Mouse (Mus musculus): Measurements from ENCODE around the gene Mtnr1b. TPM values are rescaled to one million over a fixed set of nuclear protein-coding genes. Genes with fewer than 3 reads are reported as not detected.
"Not testable (repeated sequence)": the region's sequence is repeated elsewhere in the genome, so short reads cannot be mapped to it uniquely, and the experiment has no call there.

The Mtnr1b gene
- polyA plus RNA-seq, 1 experiment from 2014 or later, result not detected

DNA sequence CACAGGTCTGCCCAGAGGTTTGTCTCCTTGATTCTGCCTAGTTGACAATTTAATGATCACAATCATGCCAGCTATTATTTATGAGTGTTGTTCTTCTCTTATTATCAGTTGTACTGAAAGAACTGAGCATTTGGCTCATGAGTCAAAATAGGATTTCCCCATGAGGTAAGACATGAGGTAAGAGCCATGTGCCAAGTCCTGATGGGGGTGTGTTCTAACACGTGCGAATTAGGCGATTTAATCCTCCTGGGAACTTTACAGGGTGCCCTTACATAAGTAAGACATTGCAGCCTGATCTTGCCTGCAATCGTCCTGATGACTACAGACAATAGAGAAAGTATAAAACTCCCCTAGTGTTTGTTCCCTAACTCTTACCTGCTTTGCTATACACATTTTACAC, 4.9 kb downstream of the Mtnr1b start:
- 66% methylated on average over 4 of the region's 4 CpGs for WGBS
- Histone ChIP-seq H3K4me3 (ENCODE audit: low read depth, low read length) (no peak overlapping the region), H3K27me3 (replicated peaks; ENCODE audit: control insufficient read depth, insufficient read depth, low read length) (no peaks in the 10 kb centered on the region), H3K4me1 (replicated peaks; ENCODE audit: control insufficient read depth, insufficient read depth, low read length) (no peaks in the 10 kb centered on the region), H3K27ac (ENCODE audit: low read depth, low read length) (no peak overlapping the region), H3K4me2 (replicated peaks; ENCODE audit: low read depth) (no peak overlapping the region), H3K9me3 (ENCODE audit: control insufficient read depth) (no peaks in the 10 kb centered on the region), H3K36me3 (ENCODE audit: control insufficient read depth, insufficient read depth) (no peaks in the 10 kb centered on the region), H3K9ac (ENCODE audit: low read depth, low read length) (no peak overlapping the region)
- ATAC-seq, result no peak
- no peak for TF ChIP-seq CTCF (IDR thresholded peaks at IDR 0.05; ENCODE audit: low read depth)

DNA sequence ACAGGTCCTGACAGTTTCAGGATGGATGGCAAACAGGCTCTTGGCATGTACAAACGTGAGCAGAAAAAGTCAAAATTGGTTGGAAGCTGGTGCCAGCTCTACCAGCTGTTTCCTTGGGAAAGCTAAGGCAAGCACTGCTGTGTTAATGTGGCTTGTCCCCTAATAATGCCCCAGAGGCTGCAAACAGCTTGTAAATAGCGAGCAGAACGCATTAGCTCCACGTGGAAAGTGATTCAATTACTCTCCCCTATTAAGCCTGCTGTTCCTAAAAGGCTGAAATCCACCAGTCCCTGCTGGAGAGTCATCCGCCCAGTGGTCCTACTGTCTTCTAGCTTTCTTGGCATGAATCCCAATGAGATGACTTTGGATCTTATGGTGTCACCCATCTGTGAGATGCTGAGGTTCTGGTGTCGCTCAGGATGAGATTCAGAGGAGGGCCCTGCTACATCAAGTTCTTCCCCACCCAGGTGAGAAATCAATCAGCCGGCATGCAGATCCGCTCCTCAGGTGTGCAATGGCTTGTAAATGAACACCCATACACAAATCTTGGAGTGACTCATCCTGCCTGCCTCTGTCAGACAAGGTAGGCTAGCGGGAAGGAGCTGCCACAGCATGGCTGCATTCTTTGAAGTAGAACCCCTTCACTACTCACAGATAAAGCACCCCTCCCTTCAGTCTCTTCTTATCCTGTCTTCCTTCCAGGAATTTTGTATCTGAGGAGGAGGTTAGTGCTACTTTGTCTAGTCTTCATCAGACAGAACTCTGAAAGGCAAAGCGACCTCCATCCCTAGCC, 7.9 kb downstream of the Mtnr1b start:
- Histone ChIP-seq H3K4me1 (replicated peaks; ENCODE audit: control insufficient read depth, insufficient read depth, low read length) (no peaks in the 10 kb centered on the region), H3K4me2 (replicated peaks; ENCODE audit: low read depth) (no peak overlapping the region), H3K9me3 (ENCODE audit: control insufficient read depth) (no peaks in the 10 kb centered on the region), H3K4me3 (ENCODE audit: low read depth, low read length) (no peak overlapping the region), H3K27me3 (replicated peaks; ENCODE audit: control insufficient read depth, insufficient read depth, low read length) (no peaks in the 10 kb centered on the region), H3K27ac (ENCODE audit: low read depth, low read length) (no peak overlapping the region), H3K9ac (ENCODE audit: low read depth, low read length) (no peak overlapping the region), H3K36me3 (ENCODE audit: control insufficient read depth, insufficient read depth) (no peaks in the 10 kb centered on the region)
- 69% methylated on average over 10 of the region's 10 CpGs for WGBS
- no peak for ATAC-seq
- no peak for TF ChIP-seq CTCF (IDR thresholded peaks at IDR 0.05; ENCODE audit: low read depth)

DNA sequence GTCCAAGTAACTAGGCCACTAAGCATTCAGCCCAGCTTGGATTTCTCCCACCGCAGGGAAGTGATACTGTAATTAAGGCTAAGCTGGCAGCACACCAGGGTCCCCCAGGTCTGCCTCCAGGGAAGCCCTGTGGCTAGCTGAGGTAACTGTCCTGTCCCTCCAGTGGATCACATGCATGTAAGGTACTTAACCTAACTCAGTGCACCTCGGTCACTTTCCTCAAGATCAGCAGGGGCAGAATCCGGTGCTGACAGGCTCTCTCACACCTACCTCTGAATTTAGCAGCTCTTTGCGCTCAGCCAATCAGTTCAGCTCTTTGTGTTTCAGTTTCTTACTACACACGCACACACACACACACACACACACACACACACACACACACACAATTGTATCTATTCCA, 13.0 kb downstream of the Mtnr1b start:
- no peaks in the 10 kb centered on the region for H3K4me1 ChIP-seq (replicated peaks; ENCODE audit: control insufficient read depth, insufficient read depth, low read length)
- no peak overlapping the region for H3K4me3 ChIP-seq (ENCODE audit: low read depth, low read length)
- no peaks in the 10 kb centered on the region for H3K27me3 ChIP-seq (replicated peaks; ENCODE audit: control insufficient read depth, insufficient read depth, low read length)
- H3K36me3 ChIP-seq (ENCODE audit: control insufficient read depth, insufficient read depth), result no peaks in the 10 kb centered on the region
- no peak for TF ChIP-seq CTCF (IDR thresholded peaks at IDR 0.05; ENCODE audit: low read depth)
- ATAC-seq, result no peak
- 78% methylated on average over 5 of the region's 5 CpGs for WGBS
- H3K9me3 ChIP-seq (ENCODE audit: control insufficient read depth), result no peaks in the 10 kb centered on the region
- H3K4me2 ChIP-seq (replicated peaks; ENCODE audit: low read depth), result no peak overlapping the region
- no peak overlapping the region for H3K9ac ChIP-seq (ENCODE audit: low read depth, low read length)
- H3K27ac ChIP-seq (ENCODE audit: low read depth, low read length), result no peak overlapping the region

DNA sequence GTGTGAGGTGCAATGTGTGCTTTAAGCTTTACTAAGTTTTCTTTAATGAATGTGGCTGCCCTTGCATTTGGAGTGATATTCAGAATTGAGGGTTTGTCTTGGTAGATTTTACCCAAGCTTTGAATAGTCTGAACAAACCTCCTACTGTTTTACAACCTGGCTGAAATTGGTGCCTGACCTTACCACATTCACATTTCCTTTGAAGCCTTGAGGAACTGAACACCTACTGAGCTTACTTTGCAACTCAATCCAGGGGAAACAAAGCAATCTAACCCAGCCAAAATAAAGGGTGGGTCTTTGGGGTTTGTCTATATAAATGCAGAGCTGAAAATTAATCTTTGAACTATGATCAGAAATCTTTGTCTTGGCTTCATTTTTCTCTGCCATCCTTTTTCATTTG, 23.6 kb downstream of the Mtnr1b start:
- ATAC-seq, result no peak
- no peaks in the 10 kb centered on the region for H3K9me3 ChIP-seq (ENCODE audit: control insufficient read depth)
- no peak overlapping the region for H3K27ac ChIP-seq (ENCODE audit: low read depth, low read length)
- no peak overlapping the region for H3K9ac ChIP-seq (ENCODE audit: low read depth, low read length)
- no peaks in the 10 kb centered on the region for H3K36me3 ChIP-seq (ENCODE audit: control insufficient read depth, insufficient read depth)
- H3K27me3 ChIP-seq (replicated peaks; ENCODE audit: control insufficient read depth, insufficient read depth, low read length), result no peaks in the 10 kb centered on the region
- H3K4me1 ChIP-seq (replicated peaks; ENCODE audit: control insufficient read depth, insufficient read depth, low read length), result no peaks in the 10 kb centered on the region
- no peak for TF ChIP-seq CTCF (IDR thresholded peaks at IDR 0.05; ENCODE audit: low read depth)
- no peak overlapping the region for H3K4me2 ChIP-seq (replicated peaks; ENCODE audit: low read depth)
- no peak overlapping the region for H3K4me3 ChIP-seq (ENCODE audit: low read depth, low read length)

DNA sequence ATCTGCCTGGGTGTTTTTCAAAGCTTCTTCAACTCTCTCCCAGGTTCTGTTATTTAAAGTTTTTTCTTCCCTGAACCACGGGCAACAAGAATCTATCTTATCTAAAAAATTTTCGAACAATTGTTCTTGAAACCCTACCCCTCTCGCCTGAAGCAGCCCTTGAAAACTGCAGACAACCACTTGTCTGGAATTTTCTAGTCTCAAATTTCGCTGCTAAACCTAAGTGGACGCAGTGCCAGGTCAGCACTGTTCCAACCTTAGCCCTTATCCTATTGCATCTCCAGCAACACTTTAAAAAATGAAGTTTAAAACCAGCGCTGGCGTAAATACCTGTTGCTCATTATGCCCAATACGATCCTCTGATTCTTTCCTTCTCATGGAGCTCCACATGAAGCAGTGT, 29.0 kb downstream of the Mtnr1b start:
- no peaks in the 10 kb centered on the region for H3K4me1 ChIP-seq (replicated peaks; ENCODE audit: control insufficient read depth, insufficient read depth, low read length)
- no peak overlapping the region for H3K4me3 ChIP-seq (ENCODE audit: low read depth, low read length)
- H3K9ac ChIP-seq (ENCODE audit: low read depth, low read length), result no peak overlapping the region
- no peaks in the 10 kb centered on the region for H3K27me3 ChIP-seq (replicated peaks; ENCODE audit: control insufficient read depth, insufficient read depth, low read length)
- H3K27ac ChIP-seq (ENCODE audit: low read depth, low read length), result no peak overlapping the region
- no peaks in the 10 kb centered on the region for H3K36me3 ChIP-seq (ENCODE audit: control insufficient read depth, insufficient read depth)
- no peaks in the 10 kb centered on the region for H3K9me3 ChIP-seq (ENCODE audit: control insufficient read depth)
- ATAC-seq, result no peak
- TF ChIP-seq CTCF (IDR thresholded peaks at IDR 0.05; ENCODE audit: low read depth), result no peak
- WGBS, result 79% methylated on average over 8 of the region's 8 CpGs
- H3K4me2 ChIP-seq (replicated peaks; ENCODE audit: low read depth), result no peak overlapping the region

DNA sequence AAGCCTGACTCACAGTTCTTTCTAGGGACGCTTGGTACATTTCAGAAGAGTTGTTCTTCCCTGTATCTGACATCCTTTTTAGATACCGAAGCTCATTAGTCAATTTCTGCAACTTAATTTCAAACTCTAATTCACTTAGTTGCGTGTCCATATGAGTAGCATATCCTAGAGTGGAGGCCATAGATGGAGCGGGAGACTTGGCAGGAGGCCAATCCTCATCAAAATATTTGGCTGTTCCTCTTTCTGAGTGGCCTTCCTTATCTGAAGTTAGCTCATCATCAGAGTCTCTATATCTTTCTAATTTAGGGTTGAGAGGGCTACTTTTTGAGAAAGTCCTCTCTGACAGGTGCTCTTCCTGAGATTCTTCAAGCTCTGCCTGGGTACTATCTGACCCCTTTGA, 29.4 kb downstream of the Mtnr1b start:
- H3K4me3 ChIP-seq (ENCODE audit: low read depth, low read length); H3K9me3 ChIP-seq (ENCODE audit: control insufficient read depth); H3K27ac ChIP-seq (ENCODE audit: low read depth, low read length); H3K4me2 ChIP-seq (replicated peaks; ENCODE audit: low read depth); H3K4me1 ChIP-seq (replicated peaks; ENCODE audit: control insufficient read depth, insufficient read depth, low read length); H3K36me3 ChIP-seq (ENCODE audit: control insufficient read depth, insufficient read depth); H3K27me3 ChIP-seq (replicated peaks; ENCODE audit: control insufficient read depth, insufficient read depth, low read length); ATAC-seq; H3K9ac ChIP-seq (ENCODE audit: low read depth, low read length): not testable (repeated sequence)
- WGBS, result 83% methylated on average over 4 of the region's 4 CpGs
